Mouse (Mus musculus) ES-E14 (cell line): ENCODE measurements at regions not wholly inside any gene's neighbourhood (a gene's known extent, or its start where the extent isn't known, plus 50 kb on each side); places are given as distances from the start of the nearest gene placed in this dataset.

ENCODE experiments used
- DNase-seq: peaks from one replicate; pipeline ENCODE4 v3.0.0-alpha.2; 2013; ENCODE audit warnings: low read depth, low spot score
- H3K27ac ChIP-seq: 2 replicates; pipeline ENCODE4 v1.5.1; 2012; ENCODE audit warnings: low read depth, mild to moderate bottlenecking, low read length, moderate library complexity, mixed read lengths; ENCODE audit not compliant: poor library complexity, insufficient read depth, severe bottlenecking
- H3K36me3 ChIP-seq: 2 replicates; pipeline ENCODE4 v1.6.1; 2012; ENCODE audit warnings: mild to moderate bottlenecking, low read length, moderate library complexity, mixed read lengths; ENCODE audit not compliant: control insufficient read depth, poor library complexity, insufficient read depth, severe bottlenecking
- H3K4me1 ChIP-seq, 2 experiments: fragments of 150-350 bp in 1 of 2; sonication (generic) in 1 of 2; 2 replicates each; pipeline ENCODE4 v1.6.1; 2012; ENCODE audit warnings: low read length in 2 of 2, mild to moderate bottlenecking in 1 of 2, mixed read lengths in 1 of 2; ENCODE audit not compliant: control insufficient read depth in 2 of 2, insufficient read depth in 2 of 2, poor library complexity in 1 of 2
- H3K4me3 ChIP-seq, 2 experiments: fragments of 150-350 bp in 1 of 2; sonication (generic) in 1 of 2; 2 replicates each; pipeline ENCODE4 v1.5.1; 2012; ENCODE audit warnings: low read length in 2 of 2, low read depth in 1 of 2, mild to moderate bottlenecking in 1 of 2, mixed read lengths in 1 of 2; ENCODE audit not compliant: insufficient read depth in 1 of 2, poor library complexity in 1 of 2, severe bottlenecking in 1 of 2
- H3K9ac ChIP-seq: 2 replicates; pipeline ENCODE4 v1.6.1; 2012; ENCODE audit warnings: low read depth, mild to moderate bottlenecking, low read length, mixed read lengths; ENCODE audit not compliant: poor library complexity, insufficient read depth, severe bottlenecking
- H3K9me3 ChIP-seq: fragments of 150-350 bp; sonication (generic); 2 replicates; pipeline ENCODE4 v1.6.1; 2012; ENCODE audit warnings: low read depth, mild to moderate bottlenecking, low read length; ENCODE audit not compliant: control insufficient read depth, insufficient read depth
- CHD2 ChIP-seq: IDR thresholded peaks from 2 replicates; pipeline ENCODE4 v1.6.1; 2014; ENCODE audit warnings: mild to moderate bottlenecking, low read depth, low read length, inconsistent platforms
- HCFC1 ChIP-seq: IDR thresholded peaks from 2 replicates; pipeline ENCODE4 v1.6.1; 2012; ENCODE audit warnings: low read length, inconsistent platforms, borderline replicate concordance; ENCODE audit not compliant: insufficient read depth
- MAFK ChIP-seq: IDR thresholded peaks from 2 replicates; pipeline ENCODE4 v1.6.1; 2014; ENCODE audit warnings: mild to moderate bottlenecking, low read depth, low read length, inconsistent platforms; ENCODE audit not compliant: insufficient read depth
- ZC3H11A ChIP-seq: IDR thresholded peaks from 2 replicates; pipeline ENCODE4 v1.6.1; 2012; ENCODE audit warnings: low read depth, mild to moderate bottlenecking, inconsistent platforms, low read length, borderline replicate concordance
- ZNF384 ChIP-seq: IDR thresholded peaks from 2 replicates; pipeline ENCODE4 v1.6.1; 2012; ENCODE audit warnings: low read depth, low read length, inconsistent platforms
- in situ Hi-C, 2 experiments: fragments of 600-800 bp; cut with MboI; formaldehyde crosslinking; loops; one replicate each; pipeline ENCODE4 v1.15.1; 2025; ENCODE audit warnings: low sequenced_read_pairs in 2 of 2, inconsistent platforms in 1 of 2; ENCODE audit not compliant: unreplicated experiment in 2 of 2

- Histone ChIP-seq H3K36me3 (no peaks in the 10 kb centered on the region), H3K9ac (no peak overlapping the region), H3K4me1 (no peaks in the 10 kb centered on the region), H3K27ac (no peak overlapping the region), H3K4me3 (no peak overlapping the region), H3K9me3 (no peaks in the 10 kb centered on the region)
- in situ Hi-C loops = no loop called here
- DNase-seq = no peak
- TF ChIP-seq ZNF384 (no peak), MAFK (no peak), CHD2 (no peak), ZC3H11A (no peak), HCFC1 (no peak)
Measured at GRCm38 (mm10) chr13:105620867-105621266, 177.4 kb downstream of the Htr1a start.

DNA sequence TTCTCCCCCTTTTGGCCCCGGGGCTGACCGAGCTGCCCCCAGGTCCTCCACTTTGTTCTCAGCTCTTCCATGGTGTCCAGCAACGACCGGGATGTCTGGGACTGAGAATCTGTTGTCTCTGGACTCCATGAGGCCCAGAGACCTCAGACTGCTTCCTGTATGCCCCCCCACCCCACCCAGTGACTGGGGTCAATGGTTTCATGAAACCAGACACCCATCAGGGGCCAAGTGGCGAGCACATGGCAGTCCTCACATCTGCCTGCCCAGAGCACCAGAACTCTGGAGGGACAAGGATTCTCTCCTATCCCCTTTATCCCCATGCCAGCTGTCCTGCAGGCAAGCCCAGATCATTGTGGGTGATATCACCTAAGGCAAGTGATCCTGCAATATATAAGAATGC is 185.2 kb downstream of the Htr1a start:
- DNase-seq = no peak
- Histone ChIP-seq H3K4me3 (no peak overlapping the region), H3K9me3 (no peaks in the 10 kb centered on the region), H3K9ac (no peak overlapping the region), H3K36me3 (no peaks in the 10 kb centered on the region), H3K4me1 (no peaks in the 10 kb centered on the region), H3K27ac (no peak overlapping the region)
- no peak for TF ChIP-seq ZNF384
- TF ChIP-seq CHD2 = no peak
- TF ChIP-seq ZC3H11A = no peak
- no peak for TF ChIP-seq HCFC1
- TF ChIP-seq MAFK = no peak
- in situ Hi-C loops = no loop called here

- no peak for DNase-seq
- H3K9ac ChIP-seq = no peak overlapping the region
- in situ Hi-C loops = no loop called here
- TF ChIP-seq MAFK (no peak), ZC3H11A (no peak), CHD2 (no peak), ZNF384 (no peak), HCFC1 (no peak)
- no peaks in the 10 kb centered on the region for H3K9me3 ChIP-seq
- no peak overlapping the region for H3K27ac ChIP-seq
- no peaks in the 10 kb centered on the region for H3K36me3 ChIP-seq
- no peak overlapping the region for H3K4me3 ChIP-seq
- no peaks in the 10 kb centered on the region for H3K4me1 ChIP-seq
Measured at GRCm38 (mm10) chr13:105648617-105649016, 205.2 kb downstream of the Htr1a start.
